Mouse (Mus musculus) limb, embryonic 12.5 days (tissue): Measurements from ENCODE around the gene Trnau1ap. TPM values are rescaled to one million over a fixed set of nuclear protein-coding genes. Genes with fewer than 3 reads are reported as not detected.
"Not testable (repeated sequence)": the region's sequence is repeated elsewhere in the genome, so short reads cannot be mapped to it uniquely, and the experiment has no call there.

Source experiments
- ATAC-seq: fragments of 200-750 bp; cut with Nextera tagmentation; 2 replicates; pipeline ENCODE4 v1.8.0; 2017; ENCODE audit warnings: low read depth, moderate TSS enrichment; ENCODE audit not compliant: insufficient number of reproducible peaks, insufficient read depth, low FRiP score, low TSS enrichment
- H3K27ac ChIP-seq: fragments of 300-500 bp; sonication (generic); 2 replicates; pipeline ENCODE4 v1.5.1; 2016; ENCODE audit warnings: mild to moderate bottlenecking, moderate library complexity
- H3K27me3 ChIP-seq: fragments of 300-500 bp; sonication (generic); 2 replicates; pipeline ENCODE4 v1.6.1; 2016; ENCODE audit warnings: mild to moderate bottlenecking, moderate library complexity
- H3K36me3 ChIP-seq: fragments of 300-500 bp; sonication (generic); 2 replicates; pipeline ENCODE4 v1.6.1; 2016; ENCODE audit warnings: mild to moderate bottlenecking, moderate library complexity
- H3K4me1 ChIP-seq: fragments of 300-500 bp; sonication (generic); replicated peaks from 2 replicates; pipeline ENCODE4 v1.6.1; 2016
- H3K4me2 ChIP-seq: fragments of 300-500 bp; sonication (generic); 2 replicates; pipeline ENCODE4 v1.6.1; 2016; ENCODE audit warnings: mild to moderate bottlenecking, moderate library complexity
- H3K4me3 ChIP-seq: fragments of 300-500 bp; sonication (generic); replicated peaks from 2 replicates; pipeline ENCODE4 v1.5.1; 2016; ENCODE audit warnings: mild to moderate bottlenecking
- H3K9ac ChIP-seq: fragments of 300-500 bp; sonication (generic); replicated peaks from 2 replicates; pipeline ENCODE4 v1.6.1; 2016; ENCODE audit warnings: mild to moderate bottlenecking, moderate library complexity
- H3K9me3 ChIP-seq: fragments of 300-500 bp; sonication (generic); 2 replicates; pipeline ENCODE4 v1.6.1; 2016; ENCODE audit warnings: mild to moderate bottlenecking, moderate library complexity
- WGBS: fragments of 180-500 bp; shearing (Covaris S2); methylation state at CpG from one replicate; pipeline ENCODE4 v1.1.7; 2016; 5-methylcytosine and 5-hydroxymethylcytosine counted together
- polyA plus RNA-seq: library from polyadenylated mRNA; unstranded; fragments of >200 nt; fragmentation: Nextera tagmentation; extraction: Ambion mirVana; gene quantifications from 2 replicates; pipeline ENCODE4 v1.2.1, GENCODE M21; 2016

The Trnau1ap gene
- polyA plus RNA-seq, 1 experiment from 2014 or later: 84.7 TPM

GRCm38 (mm10) chr4:132311209-132311608 lies 18.1 kb downstream of the Trnau1ap start:
- Histone ChIP-seq H3K9ac (no peak overlapping the region), H3K4me1 (peaks cover 10% of the 10 kb centered on the region), H3K4me2 (no peak overlapping the region), H3K27ac (no peak overlapping the region), H3K36me3 (peaks cover 60% of the 10 kb centered on the region), H3K27me3 (no peaks in the 10 kb centered on the region), H3K4me3 (no peak overlapping the region), H3K9me3 (no peaks in the 10 kb centered on the region)
- no peak for ATAC-seq
- WGBS: 21% methylated on average over 1 of the region's 1 CpGs

- peak overlapping the region; percentile 76 for H3K4me3 ChIP-seq
- peaks cover 10% of the 10 kb centered on the region for H3K4me1 ChIP-seq
- peaks cover 52% of the 10 kb centered on the region for H3K36me3 ChIP-seq
- no peaks in the 10 kb centered on the region for H3K27me3 ChIP-seq
- peak overlapping the region; percentile 90; the same call in 1 of the 2 replicates for H3K27ac ChIP-seq
- peak overlapping the region; percentile 86 for H3K4me2 ChIP-seq
- H3K9me3 ChIP-seq: no peaks in the 10 kb centered on the region
- peak overlapping the region; percentile 93 for H3K9ac ChIP-seq
- WGBS: 25% methylated on average over 10 of the region's 10 CpGs
- no peak for ATAC-seq
Measured at GRCm38 (mm10) chr4:132309849-132310472, 19.4 kb downstream of the Trnau1ap start.

GRCm38 (mm10) chr4:132309140-132309848 lies 20.0 kb downstream of the Trnau1ap start:
- Histone ChIP-seq H3K36me3 (peaks cover 47% of the 10 kb centered on the region), H3K4me3 (peak overlapping the region; percentile 76), H3K9me3 (no peaks in the 10 kb centered on the region), H3K4me1 (peaks cover 10% of the 10 kb centered on the region), H3K4me2 (peak overlapping the region; percentile 86), H3K27ac (peak overlapping the region; percentile 90), H3K9ac (peak overlapping the region; percentile 93), H3K27me3 (no peaks in the 10 kb centered on the region)
- ATAC-seq: no peak
- 1% methylated on average over 15 of the region's 15 CpGs for WGBS

GRCm38 (mm10) chr4:132308437-132309139 lies 20.8 kb downstream of the Trnau1ap start:
- H3K27me3 ChIP-seq: no peaks in the 10 kb centered on the region
- H3K4me3 ChIP-seq: peak overlapping the region; percentile 76
- peak overlapping the region; percentile 86 for H3K4me2 ChIP-seq
- H3K36me3 ChIP-seq: peaks cover 40% of the 10 kb centered on the region
- H3K9ac ChIP-seq: peak overlapping the region; percentile 93
- no peaks in the 10 kb centered on the region for H3K9me3 ChIP-seq
- WGBS: 1% methylated on average over 41 of the region's 41 CpGs
- H3K4me1 ChIP-seq: peaks cover 10% of the 10 kb centered on the region
- peak overlapping the region; percentile 90 for H3K27ac ChIP-seq
- ATAC-seq: peak; percentile 89

GRCm38 (mm10) chr4:132306004-132306403 lies 23.3 kb downstream of the Trnau1ap start:
- peaks cover 18% of the 10 kb centered on the region for H3K4me1 ChIP-seq
- peaks cover 16% of the 10 kb centered on the region for H3K36me3 ChIP-seq
- H3K9me3 ChIP-seq: no peaks in the 10 kb centered on the region
- H3K9ac ChIP-seq: no peak overlapping the region
- no peak overlapping the region for H3K4me2 ChIP-seq
- ATAC-seq: no peak
- no peak overlapping the region for H3K4me3 ChIP-seq
- no peak overlapping the region for H3K27ac ChIP-seq
- 74% methylated on average over 6 of the region's 6 CpGs for WGBS
- no peaks in the 10 kb centered on the region for H3K27me3 ChIP-seq

- H3K4me1 ChIP-seq: peaks cover 17% of the 10 kb centered on the region
- peaks cover 8% of the 10 kb centered on the region for H3K36me3 ChIP-seq
- ATAC-seq: no peak
- H3K27ac ChIP-seq: no peak overlapping the region
- H3K4me2 ChIP-seq: no peak overlapping the region
- no peaks in the 10 kb centered on the region for H3K9me3 ChIP-seq
- no peak overlapping the region for H3K9ac ChIP-seq
- 86% methylated on average over 8 of the region's 8 CpGs for WGBS
- H3K27me3 ChIP-seq: no peaks in the 10 kb centered on the region
- no peak overlapping the region for H3K4me3 ChIP-seq
Measured at GRCm38 (mm10) chr4:132305276-132305675, 24.1 kb downstream of the Trnau1ap start.

- H3K4me1 ChIP-seq, H3K9me3 ChIP-seq, H3K27me3 ChIP-seq, H3K27ac ChIP-seq, ATAC-seq, H3K36me3 ChIP-seq: not testable (repeated sequence)
- Histone ChIP-seq H3K4me3 (peak overlapping the region; percentile 43), H3K4me2 (peak overlapping the region; percentile 66), H3K9ac (peak overlapping the region; percentile 62; the same call in 1 of the 2 replicates)
- 35% methylated on average over 6 of the region's 6 CpGs for WGBS
Measured at GRCm38 (mm10) chr4:132303484-132303883, 25.9 kb downstream of the Trnau1ap start.

- Histone ChIP-seq H3K36me3 (no peaks in the 10 kb centered on the region), H3K4me1 (peaks cover 8% of the 10 kb centered on the region), H3K4me3 (peak within 1 kb of the TSS; percentile 43), H3K4me2 (peak within 1 kb of the TSS; percentile 66), H3K9me3 (no peaks in the 10 kb centered on the region), H3K27ac (no peak within 1 kb of the TSS), H3K9ac (peak within 1 kb of the TSS; percentile 62), H3K27me3 (no peaks in the 10 kb centered on the region)
- ATAC-seq: peak; percentile 76
- WGBS: 2% methylated on average over 31 of the region's 31 CpGs
Measured at GRCm38 (mm10) chr4:132302939-132303479, 26.3 kb downstream of the Trnau1ap start, which contains the start of gene Rab42. Rab42 (minus strand) TSS chr4:132303385.

GRCm38 (mm10) chr4:132301965-132302938 lies 27.1 kb downstream of the Trnau1ap start:
- Histone ChIP-seq H3K9me3 (no peaks in the 10 kb centered on the region), H3K27me3 (no peaks in the 10 kb centered on the region), H3K4me1 (peaks cover 8% of the 10 kb centered on the region), H3K4me2 (peak overlapping the region; percentile 66), H3K27ac (no peak overlapping the region), H3K9ac (peak overlapping the region; percentile 62), H3K36me3 (no peaks in the 10 kb centered on the region), H3K4me3 (peak overlapping the region; percentile 43)
- WGBS: 69% methylated on average over 16 of the region's 16 CpGs
- ATAC-seq: no peak; the same call in 1 of the 2 replicates

GRCm38 (mm10) chr4:132301486-132301885 lies 27.9 kb downstream of the Trnau1ap start:
- H3K4me1 ChIP-seq: peaks cover 8% of the 10 kb centered on the region
- ATAC-seq: no peak
- H3K27ac ChIP-seq: no peak overlapping the region
- H3K9ac ChIP-seq: no peak overlapping the region
- no peak overlapping the region for H3K4me3 ChIP-seq
- 82% methylated on average over 6 of the region's 6 CpGs for whole genome bisulfite sequencing
- no peak overlapping the region for H3K4me2 ChIP-seq
- no peaks in the 10 kb centered on the region for H3K36me3 ChIP-seq
- no peaks in the 10 kb centered on the region for H3K9me3 ChIP-seq
- no peaks in the 10 kb centered on the region for H3K27me3 ChIP-seq
